Mouse (Mus musculus): ENCODE measurements at regions not wholly inside any gene's neighbourhood (a gene's known extent, or its start where the extent isn't known, plus 50 kb on each side); places are given as distances from the start of the nearest gene placed in this dataset.

DNA sequence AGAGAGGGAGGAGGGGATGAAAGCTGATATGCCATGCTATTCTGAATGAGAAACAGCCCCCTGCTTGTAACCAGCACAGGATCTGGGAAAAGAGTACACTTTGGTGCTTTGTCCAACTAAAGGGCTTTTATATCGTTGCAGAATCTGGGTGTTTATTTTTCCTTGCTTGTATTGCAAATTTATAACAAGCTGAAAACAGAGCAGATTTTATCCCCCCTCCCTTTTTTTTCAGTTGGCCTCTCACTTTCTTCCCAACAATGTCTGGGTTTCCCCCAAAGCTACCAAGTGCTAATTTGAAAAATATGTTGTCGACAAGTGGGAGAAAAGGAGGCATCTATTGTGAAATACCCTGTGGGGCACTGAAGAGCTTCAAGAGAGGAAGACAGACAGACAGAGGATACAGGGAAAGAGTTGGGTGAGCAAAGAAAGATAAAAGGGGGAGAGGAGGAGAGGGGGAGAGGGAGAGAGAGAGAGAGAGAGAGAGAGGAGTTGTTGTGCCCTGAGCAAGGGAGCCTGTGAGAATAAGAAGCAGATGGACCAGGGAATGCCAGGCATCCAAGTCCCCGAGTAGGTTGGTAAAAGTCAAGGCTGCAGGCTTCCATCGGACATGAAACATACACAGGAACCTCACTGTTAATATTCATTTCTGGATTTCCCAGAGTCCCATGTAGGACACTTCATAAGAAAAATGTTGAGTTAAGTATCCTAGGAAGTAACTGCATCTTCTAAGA lies 269.5 kb downstream of the Tmem38b start:
- WGBS, result 48% methylated on average over 4 of the region's 4 CpGs

DNA sequence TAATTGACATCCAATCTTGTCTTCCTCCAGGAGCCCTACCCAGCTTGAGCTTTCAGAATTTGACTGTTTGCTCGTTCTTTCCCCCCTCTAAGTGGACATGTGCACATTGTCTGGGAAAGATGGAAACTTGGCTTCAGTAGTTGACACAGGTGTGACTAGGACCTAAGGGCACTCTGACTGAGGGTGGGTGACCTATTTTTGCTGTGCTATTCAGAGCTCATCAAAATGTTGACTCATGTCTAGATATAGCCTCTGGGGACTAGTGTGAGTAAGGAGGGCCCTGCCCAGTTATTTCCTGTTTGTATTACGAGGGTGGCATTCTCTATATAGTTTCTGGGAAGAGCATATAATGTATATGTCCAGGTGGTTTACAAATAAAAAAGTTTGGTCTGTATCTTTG lies 271.7 kb downstream of the Tmem38b start:
- Histone ChIP-seq H3K27ac (no peak overlapping the region), H3K36me3 (no peaks in the 10 kb centered on the region), H3K27me3 (no peaks in the 10 kb centered on the region; the same call in 1 of the 2 replicates), H3K4me2 (no peak overlapping the region), H3K9ac (no peak overlapping the region), H3K9me3 (replicated peaks) (no peaks in the 10 kb centered on the region), H3K4me3 (no peak overlapping the region), H3K4me1 (replicated peaks) (no peaks in the 10 kb centered on the region)
- WGBS, result 63% methylated on average over 2 of the region's 2 CpGs
- no peak for ATAC-seq (replicated peaks; ENCODE audit: insufficient number of reproducible peaks, insufficient read depth, low FRiP score, low read depth)

More for the DNA sequence above, 269.5 kb downstream of the Tmem38b start:
- H3K27me3 ChIP-seq, result no peaks in the 10 kb centered on the region; the same call in 1 of the 2 replicates
- H3K9ac ChIP-seq, result no peak overlapping the region
- no peaks in the 10 kb centered on the region for H3K4me1 ChIP-seq (replicated peaks)
- no peaks in the 10 kb centered on the region for H3K36me3 ChIP-seq
- no peak for ATAC-seq (replicated peaks; ENCODE audit: insufficient number of reproducible peaks, insufficient read depth, low FRiP score, low read depth)
- H3K9me3 ChIP-seq (replicated peaks), result no peaks in the 10 kb centered on the region
- no peak overlapping the region for H3K4me2 ChIP-seq
- no peak overlapping the region for H3K4me3 ChIP-seq
- H3K27ac ChIP-seq, result no peak overlapping the region

DNA sequence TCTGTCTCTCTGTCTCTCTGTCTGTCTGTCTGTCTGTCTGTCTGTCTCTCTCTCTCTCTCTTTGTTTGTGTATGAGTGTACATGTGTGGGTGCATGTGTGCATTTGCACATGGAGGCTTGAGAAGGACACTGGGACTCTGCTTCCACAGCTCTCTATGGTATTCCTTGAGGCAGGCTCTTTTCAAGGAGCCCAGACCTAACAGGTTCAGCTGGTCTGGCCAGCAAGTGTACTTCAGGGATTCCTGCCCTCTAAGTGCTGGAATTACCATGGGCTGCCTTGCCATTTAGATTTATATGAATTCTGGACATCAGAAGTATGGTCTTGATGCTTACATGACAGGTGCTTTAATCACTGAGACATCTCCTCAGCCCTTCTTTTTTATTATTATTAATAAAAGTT lies 274.4 kb downstream of the Tmem38b start:
- no peak overlapping the region for H3K4me3 ChIP-seq
- no peak overlapping the region for H3K9ac ChIP-seq
- ATAC-seq (replicated peaks; ENCODE audit: insufficient number of reproducible peaks, insufficient read depth, low FRiP score, low read depth), result no peak
- no peak overlapping the region for H3K4me2 ChIP-seq
- no peaks in the 10 kb centered on the region for H3K36me3 ChIP-seq
- H3K4me1 ChIP-seq (replicated peaks), result no peaks in the 10 kb centered on the region
- no peaks in the 10 kb centered on the region; the same call in 1 of the 2 replicates for H3K27me3 ChIP-seq
- H3K9me3 ChIP-seq (replicated peaks), result no peaks in the 10 kb centered on the region
- H3K27ac ChIP-seq, result no peak overlapping the region

DNA sequence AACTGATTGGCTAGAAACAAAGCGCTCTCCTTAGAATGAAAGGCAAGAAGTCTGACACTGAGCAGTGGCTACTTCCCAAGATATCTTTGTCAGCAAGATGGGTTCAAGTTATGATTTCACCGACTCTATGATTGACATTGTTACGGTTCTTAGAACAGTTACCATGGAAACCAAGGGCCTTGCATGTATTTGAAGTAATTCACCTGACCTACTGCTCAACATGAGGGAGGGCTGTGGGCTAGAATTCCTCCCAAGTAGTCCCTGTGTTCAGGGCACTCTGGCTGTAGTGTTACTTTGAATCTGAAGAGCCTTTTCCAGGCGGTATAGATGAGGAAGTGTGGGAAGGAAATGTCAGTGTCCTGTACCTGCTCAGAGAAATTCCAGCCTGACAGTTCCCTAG lies 281.1 kb downstream of the Tmem38b start:
- 73% methylated on average over 4 of the region's 4 CpGs for WGBS

DNA sequence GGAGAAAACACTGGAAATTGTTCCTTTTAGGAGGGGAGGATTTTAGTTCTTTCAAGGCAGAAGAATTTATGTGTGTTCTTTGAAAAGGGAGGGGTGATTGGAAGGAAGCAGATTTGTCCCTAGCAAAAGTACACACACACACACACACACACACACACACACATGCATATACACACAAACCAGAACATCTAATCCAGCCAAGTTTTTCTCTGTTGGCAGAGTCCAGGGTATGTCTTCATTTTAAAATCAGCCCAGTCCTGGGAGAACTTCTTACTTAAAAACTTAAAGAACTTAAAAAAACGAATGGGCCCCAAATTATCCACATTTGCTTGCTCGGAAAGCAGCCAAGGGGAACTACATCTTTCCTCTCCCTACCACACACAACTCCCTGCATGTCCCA lies 290.5 kb downstream of the Tmem38b start:
- no peaks in the 10 kb centered on the region for H3K27me3 ChIP-seq
- H3K9me3 ChIP-seq (replicated peaks), result no peaks in the 10 kb centered on the region
- no peak overlapping the region for H3K4me2 ChIP-seq
- 58% methylated on average over 2 of the region's 2 CpGs for WGBS
- no peaks in the 10 kb centered on the region for H3K36me3 ChIP-seq
- no peak overlapping the region for H3K4me3 ChIP-seq
- H3K27ac ChIP-seq, result no peak overlapping the region
- H3K9ac ChIP-seq, result no peak overlapping the region
- ATAC-seq (replicated peaks; ENCODE audit: insufficient number of reproducible peaks, insufficient read depth, low FRiP score, low read depth), result no peak
- H3K4me1 ChIP-seq (replicated peaks), result no peaks in the 10 kb centered on the region

More for the DNA sequence above, 281.1 kb downstream of the Tmem38b start:
- H3K27ac ChIP-seq, result no peak overlapping the region
- no peaks in the 10 kb centered on the region for H3K4me1 ChIP-seq (replicated peaks)
- ATAC-seq (replicated peaks; ENCODE audit: insufficient number of reproducible peaks, insufficient read depth, low FRiP score, low read depth), result no peak
- no peaks in the 10 kb centered on the region for H3K36me3 ChIP-seq
- H3K9me3 ChIP-seq (replicated peaks), result no peaks in the 10 kb centered on the region
- H3K4me2 ChIP-seq, result no peak overlapping the region
- H3K9ac ChIP-seq, result no peak overlapping the region
- H3K4me3 ChIP-seq, result no peak overlapping the region
- no peaks in the 10 kb centered on the region for H3K27me3 ChIP-seq

DNA sequence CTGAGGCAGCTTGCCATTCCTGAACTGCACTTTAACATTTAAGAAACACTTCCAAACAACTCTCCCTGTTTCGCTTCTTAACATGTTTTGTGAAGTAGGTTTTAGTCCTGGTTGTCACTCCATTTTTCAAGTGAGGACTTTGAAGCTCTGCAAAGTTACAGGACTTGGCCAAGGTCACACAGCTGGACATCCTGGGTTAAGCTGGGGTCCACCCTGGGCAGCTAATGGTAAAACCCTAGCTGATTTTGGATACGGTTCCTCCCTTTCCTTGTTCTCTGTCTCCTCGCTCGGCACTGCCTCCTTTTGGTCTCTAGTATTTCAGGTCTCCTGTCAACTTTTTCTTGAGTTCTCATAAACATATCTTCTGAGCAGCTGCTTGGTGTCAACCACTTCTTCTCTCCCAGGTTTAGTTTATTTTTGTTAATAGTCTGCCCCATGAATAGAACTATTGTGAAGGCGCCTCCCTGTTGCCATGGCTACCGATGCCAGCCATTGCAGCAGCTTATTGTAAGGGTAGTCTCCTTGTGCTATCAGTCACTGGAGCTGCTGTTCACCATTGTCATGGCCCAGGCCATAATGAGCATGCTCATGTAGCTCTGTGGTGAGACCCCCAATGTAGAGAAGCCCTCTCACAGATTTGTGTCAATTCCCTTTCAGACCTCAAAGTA lies 292.5 kb downstream of the Tmem38b start:
- Histone ChIP-seq H3K4me2 (no peak overlapping the region), H3K36me3 (no peaks in the 10 kb centered on the region), H3K27me3 (no peaks in the 10 kb centered on the region), H3K4me3 (no peak overlapping the region), H3K27ac (no peak overlapping the region), H3K9ac (no peak overlapping the region), H3K9me3 (replicated peaks) (no peaks in the 10 kb centered on the region), H3K4me1 (replicated peaks) (no peaks in the 10 kb centered on the region)
- WGBS, result 86% methylated on average over 6 of the region's 6 CpGs
- no peak for ATAC-seq (replicated peaks; ENCODE audit: insufficient number of reproducible peaks, insufficient read depth, low FRiP score, low read depth)

DNA sequence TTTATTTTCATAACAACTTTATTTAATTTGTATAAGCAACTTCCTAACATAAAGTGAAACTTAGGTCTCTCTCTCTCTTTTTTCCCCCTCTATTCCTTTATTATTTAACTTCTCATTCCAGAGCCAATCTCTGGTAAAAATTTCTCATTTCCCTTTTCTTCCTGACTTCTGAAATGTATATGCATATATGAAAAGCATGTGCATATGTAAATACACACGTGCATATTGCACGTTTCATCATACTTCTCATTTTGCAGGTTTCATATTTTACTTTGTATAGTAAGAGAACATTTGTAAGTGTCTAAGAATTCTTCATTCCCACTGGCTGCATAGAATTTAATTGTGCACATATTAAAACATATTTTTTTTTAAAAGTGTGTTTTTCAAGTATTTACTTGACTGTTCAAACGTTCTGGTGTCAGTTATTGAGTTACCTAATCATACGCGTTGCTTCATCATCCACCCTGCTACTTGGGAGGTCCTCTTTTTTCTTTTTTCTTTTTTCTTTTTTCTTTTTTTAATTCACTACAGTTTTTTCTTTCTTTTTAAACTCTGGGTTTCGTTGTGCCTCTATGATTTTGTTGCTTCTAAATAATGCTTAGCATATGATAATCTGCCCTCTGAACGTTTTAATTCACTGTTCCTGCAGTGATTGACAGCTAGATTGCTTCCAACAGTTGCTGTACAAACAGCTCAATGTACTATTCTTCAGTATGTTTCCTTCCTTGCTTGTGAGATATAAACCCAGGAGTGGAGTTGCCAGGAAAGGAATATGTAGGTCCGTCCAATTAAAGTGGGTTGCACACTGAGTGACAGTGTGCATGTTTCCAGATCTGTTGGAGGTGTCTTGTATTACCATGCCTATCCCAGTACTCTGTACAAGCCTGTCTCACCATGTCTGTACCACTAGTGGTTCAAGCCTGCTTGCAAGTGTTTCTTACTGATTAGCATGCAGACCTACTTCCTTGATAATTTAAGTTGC lies 303.2 kb downstream of the Tmem38b start:
- Histone ChIP-seq H3K9ac (no peak overlapping the region), H3K36me3 (no peaks in the 10 kb centered on the region), H3K27me3 (no peaks in the 10 kb centered on the region), H3K27ac (no peak overlapping the region), H3K4me3 (no peak overlapping the region), H3K4me2 (no peak overlapping the region), H3K9me3 (replicated peaks) (no peaks in the 10 kb centered on the region), H3K4me1 (replicated peaks) (no peaks in the 10 kb centered on the region)
- no peak for ATAC-seq (replicated peaks; ENCODE audit: insufficient number of reproducible peaks, insufficient read depth, low FRiP score, low read depth)
- WGBS, result 62% methylated on average over 8 of the region's 8 CpGs

DNA sequence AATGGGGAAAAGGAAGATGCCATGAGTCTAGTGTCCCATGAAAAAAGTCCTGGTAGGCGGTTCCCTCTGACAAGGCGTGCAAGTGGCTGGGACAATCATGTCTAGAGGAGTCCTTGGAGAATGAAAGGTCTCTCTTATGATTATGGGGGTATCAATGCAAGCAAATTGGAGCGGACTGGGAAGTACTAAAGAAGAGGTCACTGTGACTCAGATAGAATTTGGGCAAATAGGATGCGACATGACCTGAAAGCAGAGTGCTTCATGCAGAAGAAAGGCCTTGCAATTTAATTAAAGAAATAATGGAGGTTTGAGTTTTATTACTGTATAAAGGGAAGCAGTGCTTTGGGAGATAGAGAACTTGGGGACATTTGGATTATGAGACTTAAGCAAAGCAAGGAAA lies 330.3 kb downstream of the Tmem38b start:
- H3K9ac ChIP-seq, result no peak overlapping the region
- H3K4me2 ChIP-seq, result no peak overlapping the region
- no peak overlapping the region for H3K27ac ChIP-seq
- WGBS, result 91% methylated on average over 4 of the region's 4 CpGs
- no peak overlapping the region for H3K4me3 ChIP-seq
- no peaks in the 10 kb centered on the region for H3K36me3 ChIP-seq
- no peaks in the 10 kb centered on the region for H3K27me3 ChIP-seq
- ATAC-seq (replicated peaks; ENCODE audit: insufficient number of reproducible peaks, insufficient read depth, low FRiP score, low read depth), result no peak
- H3K4me1 ChIP-seq (replicated peaks), result no peaks in the 10 kb centered on the region
- H3K9me3 ChIP-seq (replicated peaks), result no peaks in the 10 kb centered on the region

DNA sequence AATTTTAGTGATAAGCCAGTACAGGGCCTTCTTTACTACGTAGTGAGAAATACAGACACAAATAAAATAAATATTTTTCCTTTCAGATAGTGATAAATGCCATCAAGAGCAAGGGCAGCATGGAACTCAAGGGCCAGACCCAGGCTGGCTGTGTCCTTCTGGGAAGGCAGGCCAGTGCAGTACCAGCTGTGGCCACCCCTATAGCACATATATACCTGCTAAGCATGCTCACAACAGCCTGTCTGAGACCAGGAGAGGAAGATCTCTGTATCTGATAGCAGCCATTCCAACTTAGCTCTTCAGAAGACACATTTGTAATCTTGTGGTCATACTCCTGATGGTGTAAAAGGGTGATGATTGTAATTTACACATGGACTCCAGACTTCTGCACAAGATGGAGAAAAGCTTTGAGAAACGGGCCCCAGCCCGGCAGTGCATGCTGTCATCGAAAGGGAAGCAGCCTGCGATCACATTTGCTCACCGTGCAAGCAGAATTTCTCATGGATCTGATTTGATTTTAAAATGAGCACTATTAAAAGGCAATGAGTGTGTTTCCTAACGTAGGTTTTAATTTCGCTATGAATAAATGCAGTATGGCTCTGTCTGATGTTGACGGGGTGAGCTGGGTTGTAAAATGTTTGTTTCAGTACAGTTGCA lies 335.6 kb downstream of the Tmem38b start:
- no peak overlapping the region for H3K4me2 ChIP-seq
- no peaks in the 10 kb centered on the region for H3K27me3 ChIP-seq
- WGBS, result 86% methylated on average over 9 of the region's 9 CpGs
- H3K27ac ChIP-seq, result no peak overlapping the region
- H3K36me3 ChIP-seq, result no peaks in the 10 kb centered on the region
- H3K9ac ChIP-seq, result no peak overlapping the region
- H3K4me1 ChIP-seq (replicated peaks), result no peaks in the 10 kb centered on the region
- ATAC-seq (replicated peaks; ENCODE audit: insufficient number of reproducible peaks, insufficient read depth, low FRiP score, low read depth), result no peak
- no peak overlapping the region for H3K4me3 ChIP-seq
- H3K9me3 ChIP-seq (replicated peaks), result no peaks in the 10 kb centered on the region

DNA sequence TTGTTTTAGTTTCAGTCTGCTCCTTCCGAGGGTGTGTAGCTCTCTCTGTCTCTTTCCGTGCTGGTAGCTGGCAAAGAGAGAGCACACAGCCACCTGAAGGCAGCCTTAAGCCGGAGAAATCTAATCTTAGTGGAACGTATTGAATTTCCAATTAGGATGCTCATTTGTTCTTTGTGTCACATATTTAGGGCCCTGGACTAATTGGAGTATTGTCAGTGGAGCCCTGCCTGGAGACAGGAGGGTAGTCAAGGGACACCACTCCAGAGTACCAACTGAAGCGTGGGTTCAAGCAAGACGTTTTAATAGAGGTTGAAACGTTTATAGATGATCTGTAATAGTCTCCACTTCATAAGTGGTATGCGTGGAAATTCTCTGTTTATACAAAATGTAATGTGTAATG lies 336.5 kb downstream of the Tmem38b start:
- Histone ChIP-seq H3K27ac (no peak overlapping the region), H3K36me3 (no peaks in the 10 kb centered on the region), H3K4me2 (no peak overlapping the region), H3K27me3 (no peaks in the 10 kb centered on the region), H3K9ac (no peak overlapping the region), H3K4me1 (replicated peaks) (no peaks in the 10 kb centered on the region), H3K4me3 (no peak overlapping the region), H3K9me3 (replicated peaks) (no peaks in the 10 kb centered on the region)
- no peak for ATAC-seq (replicated peaks; ENCODE audit: insufficient number of reproducible peaks, insufficient read depth, low FRiP score, low read depth)
- WGBS, result 77% methylated on average over 8 of the region's 8 CpGs
